Mouse (Mus musculus): ENCODE results near the gene Lama4.

Lama4 gene

DNA sequence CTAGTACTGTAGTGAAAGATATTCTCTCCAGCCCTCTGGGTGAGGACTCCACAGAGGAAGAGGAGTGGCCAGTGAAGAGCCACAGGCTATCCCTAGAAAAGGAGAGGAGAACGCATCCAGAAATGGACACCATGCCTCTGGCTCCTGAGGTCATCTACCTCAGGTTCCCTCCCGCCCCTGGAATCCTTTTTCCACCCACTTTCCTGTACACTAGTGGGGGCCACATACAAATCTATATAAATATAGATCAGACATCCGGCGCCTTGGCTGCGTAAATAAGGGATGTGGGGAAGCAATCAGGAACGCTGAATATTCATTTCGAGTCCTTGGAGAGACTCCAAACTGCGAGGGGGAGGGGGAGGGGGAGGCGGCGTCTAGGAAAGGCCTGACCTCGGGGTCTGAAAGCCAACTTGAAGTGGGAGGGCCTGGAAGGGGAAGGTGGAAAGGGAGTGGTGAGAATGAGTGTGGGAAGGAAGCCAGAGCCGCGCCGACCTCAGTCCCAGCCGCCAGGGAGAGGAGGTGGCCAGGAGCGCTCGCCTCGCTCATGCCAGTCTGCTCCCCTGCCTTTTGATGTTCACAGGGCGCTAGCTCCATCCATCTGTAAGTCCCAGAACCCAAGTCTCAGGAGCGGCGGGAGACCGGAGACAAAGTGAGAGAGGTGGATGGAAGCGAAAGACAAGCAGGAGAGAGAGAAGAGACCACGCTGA, at the start of gene Lama4:
TSS of gene Lama4 (plus strand) at position 441 of the 707 bp plus-strand sequence.
- DNase-seq (ENCODE audit: low read depth), result no peak

DNA sequence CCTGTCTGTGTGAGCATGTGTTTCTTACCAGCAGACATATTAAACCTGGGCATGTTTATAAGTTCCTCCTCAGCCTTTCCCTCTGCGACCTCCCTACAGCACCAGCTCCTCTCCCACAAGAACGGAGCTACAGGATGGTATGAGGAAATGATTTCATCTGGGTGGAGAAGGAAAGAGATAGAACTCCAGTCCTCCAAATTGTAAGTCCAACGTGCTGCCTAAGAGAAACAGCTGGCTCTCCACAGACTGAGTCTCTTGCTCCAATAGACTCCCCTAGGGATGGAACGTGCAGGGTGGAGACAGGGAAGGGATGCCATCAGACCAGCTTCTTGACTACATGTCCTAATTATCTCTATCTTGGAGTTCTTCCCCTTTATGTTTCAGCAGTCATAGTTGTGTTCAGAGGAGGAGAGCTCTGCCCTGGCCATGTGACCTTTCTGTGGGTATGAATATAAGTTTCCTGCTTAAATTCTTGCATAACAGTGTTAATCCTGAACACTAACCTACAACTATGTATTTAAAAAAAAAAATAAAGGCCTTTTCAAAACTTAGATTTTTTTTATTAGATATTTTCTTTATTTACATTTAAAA, 49.2 kb upstream of the Lama4 start:
- no peak for DNase-seq (ENCODE audit: low read depth)

DNA sequence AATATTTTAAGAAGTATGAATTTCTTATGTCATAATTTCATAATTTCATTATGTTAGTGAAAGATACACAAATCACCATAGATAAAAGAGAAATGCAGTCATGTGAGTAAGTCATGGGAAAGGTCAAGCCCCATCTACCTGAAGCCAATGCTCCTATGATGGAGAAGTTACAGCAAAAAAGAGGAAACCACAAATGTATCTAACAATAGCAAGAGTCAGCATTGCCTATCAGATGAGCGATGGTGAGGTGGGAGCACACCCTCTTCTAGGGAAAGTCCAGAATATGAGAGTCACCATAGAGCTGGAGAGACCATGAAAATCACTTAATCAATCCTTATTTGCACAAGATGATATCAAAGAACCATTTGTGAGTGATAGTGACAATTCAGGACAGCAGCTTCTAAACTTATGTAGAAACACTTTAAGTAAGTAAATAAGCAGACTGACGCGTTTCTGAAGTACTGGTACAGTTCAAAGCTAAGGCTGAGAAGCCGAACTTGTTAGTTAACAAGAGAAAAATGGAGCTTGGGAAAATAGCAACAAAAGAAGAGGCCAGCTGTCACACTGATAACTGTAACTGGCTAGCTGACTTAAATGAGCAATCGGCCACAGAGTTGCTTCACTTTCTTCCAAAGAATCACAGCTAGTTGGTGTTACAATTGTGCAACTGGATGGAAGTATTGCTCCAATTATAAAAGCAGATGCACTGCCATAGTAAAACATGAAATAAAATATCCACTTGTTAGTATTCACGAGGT, 36.2 kb upstream of the Lama4 start:
- no peak for DNase-seq (ENCODE audit: low read depth)

DNA sequence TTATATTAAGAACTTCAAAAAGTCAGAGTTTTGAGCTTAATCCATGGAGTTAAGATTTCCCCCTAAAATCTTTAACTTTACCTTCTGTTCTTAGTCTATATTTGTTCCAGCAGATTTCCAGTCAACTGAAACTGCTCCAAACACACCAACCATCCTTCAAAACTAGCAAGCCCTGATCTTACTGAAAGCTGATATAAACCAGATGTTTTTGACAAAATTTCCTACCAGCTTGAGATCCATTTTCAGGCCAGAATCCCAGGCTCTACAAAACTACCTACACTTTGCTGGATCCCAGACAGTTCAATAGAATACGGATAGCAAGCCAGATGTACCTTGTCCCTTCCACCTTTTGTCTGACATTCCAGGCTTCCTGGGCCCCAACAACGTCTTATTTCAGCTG, 20.6 kb upstream of the Lama4 start:
- DNase-seq (ENCODE audit: low read depth), result no peak

- DNase-seq (ENCODE audit: low read depth), result no peak
Observed at GRCm38 (mm10) chr10:38961920-38962319, 3.4 kb upstream of the Lama4 start.

DNA sequence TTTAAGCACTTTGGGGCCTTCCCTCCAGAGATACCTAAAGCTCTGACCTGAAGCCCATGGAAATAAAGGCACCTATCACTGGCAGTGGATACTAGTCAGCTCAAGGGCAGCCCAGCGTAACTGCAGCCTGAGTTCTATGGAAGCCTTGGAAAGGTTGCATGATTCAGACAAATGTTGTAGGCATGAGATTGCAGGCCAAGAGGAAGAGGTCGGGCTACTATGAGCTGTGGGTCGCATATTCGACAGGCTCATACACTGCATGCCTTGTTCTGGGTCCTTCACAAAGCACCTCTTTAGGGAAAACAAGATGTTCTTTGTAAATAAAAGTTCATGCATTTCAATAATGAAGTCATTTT, 618 bp upstream of the Lama4 start:
- DNase-seq (ENCODE audit: low read depth), result no peak

DNA sequence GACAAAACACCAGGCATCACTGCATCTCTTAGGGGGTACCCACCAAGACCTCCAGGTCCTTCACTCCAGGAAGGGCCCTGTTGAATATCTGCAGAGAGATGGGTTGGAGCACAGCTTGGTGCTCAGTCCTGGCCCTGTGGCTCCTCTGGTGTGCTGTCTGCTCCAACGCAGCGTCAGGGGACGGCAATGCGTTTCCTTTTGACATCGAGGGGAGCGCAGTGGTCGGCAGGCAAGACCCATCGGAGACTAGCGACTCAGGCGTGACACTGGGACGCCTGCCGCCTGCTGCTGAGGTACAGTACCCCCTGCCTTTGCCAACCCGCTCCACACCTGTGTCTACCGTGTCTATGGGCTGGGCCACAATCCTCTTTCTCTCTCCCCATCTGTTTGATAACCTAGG, 542 bp downstream of the Lama4 start:
- no peak for DNase-seq (ENCODE audit: low read depth)

GRCm38 (mm10) chr10:38966646-38967045, 1.3 kb downstream of the Lama4 start:
- DNase-seq (ENCODE audit: low read depth), result no peak

GRCm38 (mm10) chr10:38968326-38969072, 3.2 kb downstream of the Lama4 start:
- no peak for DNase-seq (ENCODE audit: low read depth)

DNA sequence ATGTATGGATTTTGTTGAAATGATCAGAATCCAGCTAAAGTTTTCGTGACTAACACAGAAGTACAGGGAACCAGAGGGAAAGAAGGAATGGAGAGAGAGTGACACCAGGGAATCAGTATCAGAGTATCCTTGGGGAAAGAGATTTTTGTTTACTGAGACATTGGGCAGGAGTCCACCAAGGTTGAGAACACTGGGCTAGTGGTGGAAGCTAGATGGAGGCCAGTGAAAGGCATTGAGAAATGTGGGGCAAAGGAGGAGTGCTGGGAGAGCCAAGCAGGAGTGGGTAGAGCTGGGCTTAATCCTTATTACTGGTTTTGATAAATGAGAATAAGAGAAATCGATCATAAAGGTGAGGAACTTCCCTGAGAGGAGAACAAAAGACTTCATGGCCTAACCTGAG, 4.2 kb downstream of the Lama4 start:
- no peak for DNase-seq (ENCODE audit: low read depth)

DNA sequence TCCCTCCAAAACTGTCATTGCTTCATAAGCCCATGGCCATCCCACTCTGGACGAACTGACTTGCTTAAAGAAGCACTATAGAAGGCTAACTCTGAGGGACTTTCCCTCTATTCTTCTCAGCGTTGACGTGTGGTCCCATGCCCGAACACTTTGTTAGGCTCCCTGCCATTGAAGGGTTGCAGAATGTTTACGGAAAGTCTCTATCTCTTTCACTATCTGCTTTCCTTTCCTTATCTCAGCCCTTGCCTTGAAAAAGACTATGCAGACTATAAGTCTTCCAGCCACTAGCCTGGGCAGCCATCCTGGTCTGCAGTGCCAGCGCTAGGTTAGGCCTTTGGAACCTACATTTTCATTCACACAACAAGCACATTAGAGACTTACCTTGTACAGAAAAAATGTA, 4.7 kb downstream of the Lama4 start:
- no peak for DNase-seq (ENCODE audit: low read depth)

DNA sequence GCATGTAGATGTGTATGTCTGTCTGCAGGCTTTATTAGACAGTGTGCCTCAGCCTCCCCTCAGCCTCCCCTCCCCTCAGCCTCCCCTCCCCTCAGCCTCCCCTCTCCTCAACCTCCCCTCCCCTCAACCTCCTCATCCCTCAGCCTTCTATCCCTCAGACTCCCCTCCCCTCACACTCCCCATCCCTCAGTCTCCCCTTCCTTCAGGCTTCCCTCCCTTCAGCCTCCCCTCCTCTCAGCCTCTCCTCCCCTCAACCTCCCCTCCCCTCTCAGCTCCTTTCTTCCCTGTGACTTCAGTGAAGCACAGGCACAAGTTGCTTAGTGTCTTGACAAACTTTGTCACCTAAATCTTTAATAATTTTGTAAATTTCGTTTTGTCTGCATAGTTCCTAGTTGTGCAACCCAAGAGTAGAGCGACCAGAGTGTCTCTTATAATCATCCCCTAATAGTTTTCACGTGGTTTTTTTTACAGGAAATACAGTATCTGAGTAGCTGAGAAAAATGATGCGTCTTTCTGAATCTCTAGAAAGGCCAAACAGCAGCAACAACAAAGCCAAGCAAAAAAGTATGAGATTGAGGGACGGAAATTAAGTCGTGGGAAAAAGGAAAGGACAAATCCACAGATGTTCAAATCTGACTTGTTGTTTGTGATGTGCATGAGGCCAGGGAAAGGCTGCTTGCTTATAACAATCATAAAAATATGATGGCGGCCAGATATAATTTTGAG, 7.1 kb downstream of the Lama4 start:
- no peak for DNase-seq (ENCODE audit: low read depth)

GRCm38 (mm10) chr10:38973016-38973415, 7.7 kb downstream of the Lama4 start:
- DNase-seq (ENCODE audit: low read depth), result no peak

DNA sequence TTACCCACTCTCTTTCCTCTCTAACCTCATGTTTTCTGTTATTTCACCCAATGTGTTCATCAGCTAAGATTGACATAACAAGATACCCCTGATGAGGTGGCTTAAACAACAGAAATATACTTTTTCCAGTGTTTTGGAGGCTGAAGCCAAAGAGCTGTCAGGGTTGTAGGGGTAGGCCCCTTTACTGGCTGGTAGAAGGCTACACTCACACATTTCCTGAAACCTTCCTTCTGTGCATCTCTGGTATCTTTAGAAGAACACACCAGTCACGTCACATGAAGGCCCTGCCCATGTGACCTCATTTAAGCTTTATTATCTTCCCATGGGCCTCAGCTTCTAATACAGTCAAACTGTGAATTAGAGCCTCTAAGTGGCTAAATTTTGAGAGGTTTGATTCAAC, 12.9 kb downstream of the Lama4 start:
- no peak for DNase-seq (ENCODE audit: low read depth)

DNA sequence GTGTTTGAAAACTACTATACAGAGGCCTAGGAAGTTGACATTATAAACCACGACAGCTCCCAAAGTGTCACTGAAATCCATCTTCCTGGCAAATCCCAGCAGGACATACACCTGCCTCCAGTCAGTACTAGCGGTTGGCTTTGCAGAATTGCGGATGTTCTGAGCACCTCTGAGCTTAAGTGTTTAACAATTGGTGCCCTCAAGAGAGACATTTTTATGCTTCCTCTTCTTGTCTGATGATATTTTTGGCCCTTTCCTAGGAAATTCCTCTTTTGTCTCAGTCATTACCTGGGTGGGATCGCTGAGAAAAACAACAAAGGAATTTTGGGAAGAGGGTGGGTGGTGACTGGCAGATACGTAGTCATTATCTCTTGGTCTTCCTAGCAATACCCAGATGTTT, 14.4 kb downstream of the Lama4 start:
- no peak for DNase-seq (ENCODE audit: low read depth)

DNA sequence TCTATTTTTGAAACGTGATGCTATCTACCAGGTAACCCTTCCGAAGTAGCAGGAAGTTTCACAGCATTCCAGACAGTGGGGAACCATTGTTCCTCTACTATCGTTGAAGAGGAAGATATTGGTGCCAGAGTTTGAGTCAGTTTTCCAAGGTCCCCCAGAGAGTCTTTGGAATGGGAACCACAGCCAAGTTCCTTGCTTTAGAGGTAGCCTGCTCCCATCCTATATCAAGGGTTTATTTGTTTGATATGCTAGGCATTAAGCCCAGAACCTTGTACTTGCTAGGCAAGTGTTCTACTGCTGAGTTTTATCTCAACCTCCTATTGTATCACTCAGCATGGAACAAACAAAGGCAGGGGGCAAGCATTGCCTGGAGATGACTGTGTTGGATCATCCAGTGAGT, 15.7 kb downstream of the Lama4 start:
- DNase-seq (ENCODE audit: low read depth), result no peak

- DNase-seq (ENCODE audit: low read depth), result no peak
Observed at GRCm38 (mm10) chr10:38984358-38985075, 19.2 kb downstream of the Lama4 start.

- DNase-seq (ENCODE audit: low read depth), result no peak
Observed at GRCm38 (mm10) chr10:38986053-38986452, 20.7 kb downstream of the Lama4 start.

GRCm38 (mm10) chr10:38992827-38993226, 27.5 kb downstream of the Lama4 start:
- no peak for DNase-seq (ENCODE audit: low read depth)

- DNase-seq (ENCODE audit: low read depth), result no peak
Observed at GRCm38 (mm10) chr10:38993632-38994424, 28.5 kb downstream of the Lama4 start.
